Mouse (Mus musculus): Measurements from ENCODE around the gene Slc2a5. TPM values are rescaled to one million over a fixed set of nuclear protein-coding genes. Genes with fewer than 3 reads are reported as not detected.

Gene Slc2a5
- total RNA-seq, 2 experiments from 2014 or later: 5.9 to 30.2 TPM

GRCm38 (mm10) chr4:150098880-150099279, 20.2 kb upstream of the Slc2a5 start:
- DNase-seq (ENCODE audit: low spot score in 2 of 2): peak; percentile 47 to 53

DNA sequence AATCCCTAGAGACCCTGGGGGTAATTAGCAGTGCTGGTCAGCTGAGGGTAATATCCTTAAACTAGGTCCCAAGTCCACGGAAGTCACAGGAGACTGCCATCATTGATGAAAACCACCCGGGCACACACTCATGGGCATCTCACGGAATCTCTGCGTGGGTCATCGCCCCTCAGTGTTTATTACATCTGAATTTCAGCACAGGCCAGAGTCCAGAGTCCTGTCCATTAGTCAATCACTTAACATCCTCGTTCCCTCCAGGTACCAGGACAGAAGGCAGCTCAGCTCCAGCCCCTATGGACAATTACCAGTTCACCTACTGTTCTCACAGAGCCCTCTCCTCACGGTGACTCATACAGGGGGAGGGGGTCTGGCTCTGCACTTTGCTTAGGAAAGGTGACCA, 16.3 kb upstream of the Slc2a5 start:
- no peak for DNase-seq (ENCODE audit: low spot score in 2 of 2)

DNA sequence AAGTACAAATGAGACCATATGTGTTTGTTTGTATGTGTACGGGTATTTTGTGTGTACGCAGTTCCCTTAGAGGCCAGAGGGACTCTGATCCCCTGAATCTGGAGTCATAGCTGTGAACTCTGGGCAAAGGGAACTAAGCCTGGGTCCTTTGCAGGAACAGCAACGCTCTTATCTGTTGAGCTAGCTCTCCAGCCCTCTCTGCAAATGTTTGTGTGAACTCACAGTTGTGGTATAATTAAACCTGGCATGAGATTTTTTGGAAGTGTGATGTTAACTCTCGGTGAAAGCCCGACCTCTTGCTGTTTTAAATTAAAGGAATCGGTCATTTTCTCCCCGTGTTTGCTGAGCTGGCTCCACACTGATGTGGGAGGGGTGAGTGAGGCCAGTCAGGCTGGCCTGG, 13.4 kb upstream of the Slc2a5 start:
- no peak for DNase-seq (ENCODE audit: low spot score in 2 of 2)

- DNase-seq (ENCODE audit: low spot score in 2 of 2): no peak
Observed at GRCm38 (mm10) chr4:150106637-150107036, 12.4 kb upstream of the Slc2a5 start.

- no peak for DNase-seq (ENCODE audit: low spot score in 2 of 2)
Observed at GRCm38 (mm10) chr4:150109636-150110035, 9.4 kb upstream of the Slc2a5 start.

GRCm38 (mm10) chr4:150110373-150110772, 8.7 kb upstream of the Slc2a5 start:
- DNase-seq (ENCODE audit: low spot score in 2 of 2): no peak

DNA sequence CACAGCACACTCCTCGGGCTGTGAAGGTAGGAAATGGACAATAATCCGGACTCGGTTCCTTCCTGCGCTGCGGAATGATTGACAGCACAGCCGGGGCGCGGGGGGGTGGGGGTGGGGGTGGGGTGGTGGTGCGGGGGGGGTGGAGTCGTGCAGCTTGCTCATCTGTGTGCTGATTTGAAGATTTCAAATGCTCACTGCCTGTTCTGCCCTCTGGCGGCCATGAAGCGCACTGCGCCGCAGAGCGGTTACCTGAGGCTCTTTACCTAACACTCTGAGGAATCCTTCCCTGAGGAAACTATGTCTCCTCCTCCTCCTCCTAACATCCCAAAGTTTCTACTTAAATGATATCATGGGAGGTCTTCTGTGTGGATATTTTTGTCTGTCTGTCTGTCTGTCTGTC, 6.2 kb upstream of the Slc2a5 start:
- DNase-seq (ENCODE audit: low spot score in 2 of 2): peak; percentile 58 to 66

- no peak for DNase-seq (ENCODE audit: low spot score in 2 of 2)
Observed at GRCm38 (mm10) chr4:150114505-150115061, 4.5 kb upstream of the Slc2a5 start.

DNA sequence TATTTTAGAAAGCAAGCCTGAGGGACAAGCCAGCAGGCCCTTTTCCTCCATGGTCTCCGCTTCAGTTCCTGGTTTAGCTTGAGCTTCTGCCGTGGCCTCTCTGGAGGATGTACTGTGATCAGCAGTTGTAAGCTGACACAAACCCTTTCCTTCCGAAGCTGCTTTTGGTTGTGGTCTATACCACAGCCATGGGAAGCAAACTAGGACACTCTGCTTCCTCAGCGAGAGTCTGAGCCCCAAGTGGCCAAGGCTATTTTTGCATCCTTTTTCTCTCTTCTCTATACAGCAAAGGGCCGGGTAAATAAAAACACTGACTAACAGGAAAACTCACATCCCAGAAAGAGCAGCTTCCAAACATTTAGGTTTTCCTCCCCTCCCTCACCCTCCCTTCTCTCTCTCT, 1.8 kb upstream of the Slc2a5 start:
- DNase-seq (ENCODE audit: low spot score in 2 of 2): no peak

DNA sequence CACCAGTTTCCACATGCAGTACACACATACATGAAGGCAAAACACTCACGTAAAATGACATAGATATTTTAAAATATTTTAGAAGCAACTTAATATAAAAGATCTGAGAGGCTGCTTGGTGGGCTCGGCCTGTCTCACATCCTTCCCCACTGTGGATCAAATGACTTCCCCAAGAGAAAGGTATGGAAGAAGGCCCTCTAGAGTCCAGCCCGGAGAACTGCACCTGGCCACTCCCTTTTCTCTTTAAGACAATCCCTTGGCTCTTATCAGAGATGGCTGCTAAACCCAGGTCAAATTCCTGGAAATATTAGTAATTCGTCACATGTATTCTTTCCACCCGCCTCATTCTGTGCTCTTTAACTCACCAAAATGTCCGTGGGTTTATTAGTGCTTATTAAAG, 920 bp upstream of the Slc2a5 start:
- DNase-seq (ENCODE audit: low spot score in 2 of 2): no peak

DNA sequence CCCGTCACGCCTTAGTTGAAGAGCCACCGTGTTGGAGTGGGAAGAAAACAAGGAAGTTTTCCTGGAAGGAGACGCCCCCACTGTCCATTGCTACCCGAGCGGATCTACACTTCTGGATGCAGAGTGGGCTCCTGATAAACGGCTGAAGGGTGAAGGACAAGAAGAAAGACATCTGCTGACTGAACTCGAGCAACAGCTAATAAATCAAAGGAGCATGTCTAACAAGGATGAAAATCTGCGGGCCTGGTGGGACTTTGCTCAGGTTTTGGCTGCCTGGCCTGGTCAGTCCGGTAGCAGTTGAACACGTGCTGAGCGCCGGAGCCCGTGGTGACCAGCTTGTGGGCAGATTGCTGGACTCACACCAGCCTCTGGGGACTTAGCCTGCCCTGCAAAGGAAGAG, 557 bp downstream of the Slc2a5 start:
- no peak for DNase-seq (ENCODE audit: low spot score in 2 of 2)

DNA sequence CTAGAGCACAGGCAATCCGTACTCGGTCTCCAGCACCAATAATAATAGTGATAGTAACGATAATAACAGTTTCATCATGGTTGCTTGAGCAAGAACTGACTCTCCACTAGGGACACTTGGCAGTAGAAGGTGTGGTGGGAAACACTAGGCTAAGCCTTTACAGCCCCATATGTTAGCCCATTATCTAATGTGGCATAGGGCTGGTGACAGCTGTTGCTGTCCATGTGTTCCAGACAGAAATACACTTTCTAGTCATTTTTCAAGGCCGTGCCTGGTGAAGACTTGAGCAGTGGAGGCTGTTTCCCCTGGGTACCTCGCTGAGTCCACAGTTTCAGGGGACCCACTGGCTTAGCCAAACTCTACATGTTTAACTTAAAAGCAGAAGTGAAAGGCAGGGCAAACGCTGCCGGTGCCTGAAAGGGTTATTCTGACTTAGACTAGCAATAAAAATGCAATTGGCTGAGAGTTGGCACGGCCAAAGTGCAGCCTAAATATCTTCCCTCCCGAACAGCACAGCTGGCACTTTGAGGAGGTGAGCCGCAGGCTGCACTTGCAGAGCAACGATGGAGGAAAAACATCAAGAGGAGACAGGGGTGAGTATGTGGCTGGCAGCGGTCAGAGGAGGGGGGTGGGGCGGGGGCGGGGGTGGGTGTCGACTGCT, 1.2 kb downstream of the Slc2a5 start:
- DNase-seq (ENCODE audit: low spot score in 2 of 2): no peak

DNA sequence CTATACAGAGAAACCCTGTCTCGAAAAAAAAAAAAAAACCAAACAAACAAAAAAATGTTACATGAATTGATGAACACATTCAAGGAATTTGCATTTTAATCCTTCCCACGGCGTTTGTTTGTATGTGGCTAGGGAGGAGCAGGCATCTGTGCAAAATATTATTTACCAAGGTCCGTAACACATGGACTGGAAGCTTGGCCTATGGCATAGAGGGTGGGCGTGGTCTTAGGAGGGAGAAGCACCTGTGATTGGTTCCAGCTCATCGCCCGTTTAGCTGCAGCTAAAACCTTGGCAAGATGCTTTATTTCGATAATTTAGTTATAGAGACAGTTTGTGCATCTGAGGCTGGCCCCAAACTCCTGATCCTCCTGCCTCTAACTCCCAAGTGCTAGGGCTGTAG, 2.3 kb downstream of the Slc2a5 start:
- no peak for DNase-seq (ENCODE audit: low spot score in 2 of 2)

GRCm38 (mm10) chr4:150122476-150122875, 3.4 kb downstream of the Slc2a5 start:
- no peak for DNase-seq (ENCODE audit: low spot score in 2 of 2)

- no peak for DNase-seq (ENCODE audit: low spot score in 2 of 2)
Observed at GRCm38 (mm10) chr4:150126373-150126772, 7.3 kb downstream of the Slc2a5 start.

GRCm38 (mm10) chr4:150127894-150128293, 8.8 kb downstream of the Slc2a5 start:
- no peak for DNase-seq (ENCODE audit: low spot score in 2 of 2)

DNA sequence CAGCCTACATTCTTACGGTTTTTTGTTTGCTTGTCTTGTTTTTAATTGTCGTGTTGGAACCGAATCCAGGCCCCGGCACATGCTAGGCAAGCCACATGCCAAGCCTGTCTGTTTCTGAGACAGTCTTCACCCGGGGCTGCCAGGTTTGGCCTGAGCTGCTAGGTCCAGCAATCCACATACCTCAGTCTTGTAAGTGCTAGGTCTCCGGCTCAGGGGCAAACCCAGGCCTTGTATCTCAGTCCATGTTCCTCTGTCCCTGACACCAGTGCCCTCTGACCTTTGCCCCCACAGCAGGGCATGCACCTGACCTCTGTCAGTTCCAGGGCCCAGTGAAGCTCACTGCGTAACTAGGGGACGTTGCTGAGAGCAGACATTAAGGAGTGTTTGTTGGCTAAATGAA, 9.5 kb downstream of the Slc2a5 start:
- DNase-seq (ENCODE audit: low spot score in 2 of 2): no peak

DNA sequence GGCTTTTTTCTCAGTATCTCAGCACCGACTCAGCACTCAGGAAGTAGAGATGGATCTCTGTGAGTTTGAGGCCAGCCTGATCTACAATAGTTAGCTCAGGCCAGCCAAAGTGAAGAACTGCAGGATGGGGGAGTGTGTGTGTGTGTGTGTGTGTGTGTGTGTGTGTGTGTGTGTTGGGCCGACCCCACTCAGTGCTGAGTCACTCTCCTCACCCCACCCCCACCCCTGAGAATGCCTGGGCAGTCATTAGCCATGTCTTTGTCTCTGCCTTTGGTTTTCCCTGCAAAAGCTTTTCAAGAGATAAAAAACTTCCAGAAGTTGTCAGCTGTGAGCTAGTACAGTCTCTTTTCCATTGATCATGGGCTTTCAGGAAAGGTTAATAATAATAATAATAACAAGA, 11.6 kb downstream of the Slc2a5 start:
- no peak for DNase-seq (ENCODE audit: low spot score in 2 of 2)

DNA sequence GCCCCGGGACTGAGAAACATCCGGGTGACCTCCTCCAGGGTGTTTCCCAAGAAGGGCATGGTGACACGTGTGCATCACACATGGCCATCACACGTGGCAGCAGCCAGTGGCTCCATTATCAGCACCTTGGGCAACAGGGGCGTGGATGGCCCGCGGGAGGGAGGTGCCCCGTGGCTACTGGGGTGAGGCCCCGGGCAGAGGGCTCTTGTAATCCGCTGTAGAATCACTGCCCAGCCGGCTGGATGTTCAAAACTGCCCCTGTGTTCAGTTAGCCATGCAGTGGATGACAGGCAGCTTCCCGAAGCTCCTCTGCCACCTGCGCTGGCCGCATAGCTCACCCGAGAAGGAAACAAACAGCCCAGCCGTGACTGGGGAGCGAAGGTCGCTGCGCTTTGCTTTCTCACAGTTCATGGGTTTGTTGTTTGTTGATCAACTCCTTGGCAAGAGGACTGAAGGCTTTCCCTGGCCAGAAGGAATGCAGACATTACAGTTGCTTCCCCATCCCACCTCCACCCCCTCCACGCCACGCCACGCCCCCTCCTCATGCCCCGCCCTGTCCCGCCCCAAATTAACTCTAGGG, 13.7 kb downstream of the Slc2a5 start:
- no peak for DNase-seq (ENCODE audit: low spot score in 2 of 2)

DNA sequence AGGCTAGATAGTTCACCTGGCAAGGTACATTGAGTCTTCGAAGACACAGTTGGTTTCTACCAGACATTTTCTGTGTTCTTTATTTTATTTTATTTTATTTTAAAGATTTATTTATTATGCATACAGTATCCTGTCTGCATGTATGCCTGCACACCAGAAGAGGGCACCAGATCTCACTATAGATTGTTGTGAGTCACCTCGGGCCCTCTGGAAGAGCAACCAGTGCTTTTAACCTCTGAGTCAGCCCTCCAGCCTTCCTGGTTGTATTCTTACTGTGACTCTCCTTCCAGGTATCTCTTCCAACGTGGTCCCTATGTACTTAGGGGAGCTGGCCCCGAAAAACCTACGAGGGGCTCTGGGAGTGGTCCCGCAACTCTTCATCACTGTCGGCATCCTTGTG, 16.2 kb downstream of the Slc2a5 start:
- DNase-seq (ENCODE audit: low spot score in 2 of 2): no peak

GRCm38 (mm10) chr4:150136693-150137092, 17.6 kb downstream of the Slc2a5 start:
- peak; percentile 80 to 86 for DNase-seq (ENCODE audit: low spot score in 2 of 2)

GRCm38 (mm10) chr4:150137368-150138083, 18.4 kb downstream of the Slc2a5 start:
- no peak for DNase-seq (ENCODE audit: low spot score in 2 of 2)
